Mouse (Mus musculus): ENCODE data around the gene Lrrn4cl.

DNA sequence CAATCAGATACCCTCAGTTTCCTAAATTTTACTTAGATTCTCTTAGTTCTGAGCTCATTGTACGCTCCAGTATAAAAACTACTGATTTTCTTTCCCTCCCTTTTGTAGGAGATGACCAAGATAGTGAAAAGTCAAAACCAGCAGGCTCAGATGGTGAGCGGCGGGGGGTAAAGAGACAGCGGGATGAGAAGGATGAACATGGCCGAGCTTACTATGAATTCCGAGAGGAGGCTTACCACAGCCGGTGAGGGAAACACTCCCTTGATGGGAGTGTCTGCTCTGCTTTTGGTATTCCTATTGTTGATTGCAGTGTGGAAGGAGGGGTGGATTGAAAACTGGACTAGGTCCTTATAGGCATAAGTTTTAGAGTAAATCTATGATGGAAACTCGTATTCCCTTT lies 27.9 kb upstream of the Lrrn4cl start:
- TF ChIP-seq CTCF (IDR thresholded peaks at IDR 0.05; ENCODE audit: borderline replicate concordance, insufficient read depth, low read depth, low read length) (no peak), POLR2A (IDR thresholded peaks at IDR 0.05; ENCODE audit: borderline replicate concordance, insufficient read depth, low read length) (no peak)
